Mouse (Mus musculus): ENCODE results near the gene Ubac2. TPM values are rescaled to one million over a fixed set of nuclear protein-coding genes. Genes with fewer than 3 reads are reported as not detected.

The Ubac2 gene
- polyA plus RNA-seq, 1 experiment from 2014 or later = 77.5 TPM

DNA sequence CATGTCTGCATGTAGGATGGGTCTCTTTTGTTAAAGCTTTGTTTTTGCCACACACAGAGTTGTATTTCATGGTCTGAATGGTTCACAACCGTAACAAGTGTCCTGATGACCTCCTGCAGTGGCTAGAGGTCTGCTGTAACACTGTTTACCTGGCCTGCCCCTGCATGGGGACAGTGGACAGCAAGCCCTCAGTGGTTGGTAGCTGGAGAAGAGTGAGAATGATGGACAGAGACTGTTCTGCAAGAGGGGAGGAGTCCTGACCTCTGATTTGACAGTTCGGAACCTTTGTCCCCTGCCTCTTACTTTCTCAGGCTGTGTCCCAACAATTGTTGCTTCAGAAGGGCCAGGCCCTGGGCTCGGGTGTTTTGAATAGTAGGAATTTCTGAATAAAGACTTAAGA, 39.8 kb downstream of the Ubac2 start:
- WGBS = 79% methylated on average over 3 of the region's 3 CpGs
- no peaks in the 10 kb centered on the region for H3K27me3 ChIP-seq (ENCODE audit: insufficient read depth, low read length)
- ATAC-seq (ENCODE audit: low FRiP score, low TSS enrichment) = no peak
- H3K4me2 ChIP-seq (replicated peaks; ENCODE audit: low read depth, low read length) = no peak overlapping the region
- no peaks in the 10 kb centered on the region for H3K9me3 ChIP-seq (ENCODE audit: low read length)
- peaks cover 18% of the 10 kb centered on the region for H3K4me1 ChIP-seq (ENCODE audit: insufficient read depth, low read length)
- H3K9ac ChIP-seq (replicated peaks; ENCODE audit: low read length) = no peak overlapping the region
- H3K36me3 ChIP-seq (ENCODE audit: insufficient read depth, low read length) = peaks cover 12% of the 10 kb centered on the region
- H3K27ac ChIP-seq (ENCODE audit: low read length) = no peak overlapping the region
- no peak overlapping the region for H3K4me3 ChIP-seq (ENCODE audit: low read length)

GRCm38 (mm10) chr14:121919752-121920151, 41.3 kb downstream of the Ubac2 start:
- WGBS = 23% methylated on average over 3 of the region's 3 CpGs
- no peak overlapping the region for H3K9ac ChIP-seq (replicated peaks; ENCODE audit: low read length)
- ATAC-seq (ENCODE audit: low FRiP score, low TSS enrichment) = no peak

GRCm38 (mm10) chr14:121920511-121921124, 42.2 kb downstream of the Ubac2 start:
- peaks cover 18% of the 10 kb centered on the region for H3K4me1 ChIP-seq (ENCODE audit: insufficient read depth, low read length)
- no peak overlapping the region for H3K4me2 ChIP-seq (replicated peaks; ENCODE audit: low read depth, low read length)
- WGBS = 63% methylated on average over 12 of the region's 12 CpGs
- H3K9ac ChIP-seq (replicated peaks; ENCODE audit: low read length) = peak overlapping the region; percentile 34; the same call in 1 of the 2 replicates
- no peak overlapping the region for H3K4me3 ChIP-seq (ENCODE audit: low read length)
- H3K9me3 ChIP-seq (ENCODE audit: low read length) = no peaks in the 10 kb centered on the region
- peak; percentile 88 for ATAC-seq (ENCODE audit: low FRiP score, low TSS enrichment)
- peak overlapping the region; percentile 77 for H3K27ac ChIP-seq (ENCODE audit: low read length)
- H3K36me3 ChIP-seq (ENCODE audit: insufficient read depth, low read length) = peaks cover 12% of the 10 kb centered on the region
- no peaks in the 10 kb centered on the region for H3K27me3 ChIP-seq (ENCODE audit: insufficient read depth, low read length)

More at GRCm38 (mm10) chr14:121919752-121920151, 41.3 kb downstream of the Ubac2 start:
- no peaks in the 10 kb centered on the region for H3K9me3 ChIP-seq (ENCODE audit: low read length)
- H3K36me3 ChIP-seq (ENCODE audit: insufficient read depth, low read length) = peaks cover 12% of the 10 kb centered on the region
- peaks cover 18% of the 10 kb centered on the region for H3K4me1 ChIP-seq (ENCODE audit: insufficient read depth, low read length)
- H3K4me2 ChIP-seq (replicated peaks; ENCODE audit: low read depth, low read length) = no peak overlapping the region
- no peaks in the 10 kb centered on the region for H3K27me3 ChIP-seq (ENCODE audit: insufficient read depth, low read length)
- no peak overlapping the region for H3K27ac ChIP-seq (ENCODE audit: low read length)
- H3K4me3 ChIP-seq (ENCODE audit: low read length) = no peak overlapping the region

DNA sequence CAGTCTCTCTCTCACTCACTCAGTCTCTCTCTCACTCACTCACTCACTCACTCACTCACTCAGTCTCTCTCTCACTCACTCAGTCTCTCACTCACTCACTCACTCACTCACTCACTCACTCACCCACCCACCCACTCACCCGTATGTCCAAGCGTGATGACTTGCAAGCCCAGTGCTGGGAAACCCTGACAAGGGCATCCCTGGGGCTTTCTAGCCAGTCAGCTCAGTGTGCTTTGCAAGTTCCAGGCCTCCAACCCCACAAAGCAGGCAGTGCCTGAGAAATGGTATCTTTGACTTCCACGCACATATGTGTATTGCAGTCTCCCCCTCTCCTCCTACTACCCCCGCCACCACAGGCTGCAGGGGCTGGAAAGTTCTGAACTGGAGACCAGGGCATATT, 43.6 kb downstream of the Ubac2 start:
- 93% methylated on average over 4 of the region's 4 CpGs for WGBS

GRCm38 (mm10) chr14:121922731-121923130, 44.3 kb downstream of the Ubac2 start:
- no peak overlapping the region for H3K9ac ChIP-seq (replicated peaks; ENCODE audit: low read length)
- H3K4me3 ChIP-seq (ENCODE audit: low read length) = no peak overlapping the region
- no peak for ATAC-seq (ENCODE audit: low FRiP score, low TSS enrichment)
- H3K4me2 ChIP-seq (replicated peaks; ENCODE audit: low read depth, low read length) = no peak overlapping the region
- H3K9me3 ChIP-seq (ENCODE audit: low read length) = no peaks in the 10 kb centered on the region
- no peaks in the 10 kb centered on the region for H3K36me3 ChIP-seq (ENCODE audit: insufficient read depth, low read length)
- 58% methylated on average over 4 of the region's 4 CpGs for WGBS
- H3K27me3 ChIP-seq (ENCODE audit: insufficient read depth, low read length) = no peaks in the 10 kb centered on the region
- H3K4me1 ChIP-seq (ENCODE audit: insufficient read depth, low read length) = peaks cover 18% of the 10 kb centered on the region
- H3K27ac ChIP-seq (ENCODE audit: low read length) = no peak overlapping the region

More for the DNA sequence above, 43.6 kb downstream of the Ubac2 start:
- no peaks in the 10 kb centered on the region for H3K27me3 ChIP-seq (ENCODE audit: insufficient read depth, low read length)
- no peak overlapping the region for H3K4me2 ChIP-seq (replicated peaks; ENCODE audit: low read depth, low read length)
- H3K9me3 ChIP-seq (ENCODE audit: low read length) = no peaks in the 10 kb centered on the region
- no peak overlapping the region for H3K4me3 ChIP-seq (ENCODE audit: low read length)
- H3K9ac ChIP-seq (replicated peaks; ENCODE audit: low read length) = no peak overlapping the region
- H3K4me1 ChIP-seq (ENCODE audit: insufficient read depth, low read length) = peaks cover 18% of the 10 kb centered on the region
- peaks cover 5% of the 10 kb centered on the region; the same call in 1 of the 2 replicates for H3K36me3 ChIP-seq (ENCODE audit: insufficient read depth, low read length)
- ATAC-seq (ENCODE audit: low FRiP score, low TSS enrichment) = no peak
- no peak overlapping the region for H3K27ac ChIP-seq (ENCODE audit: low read length)

DNA sequence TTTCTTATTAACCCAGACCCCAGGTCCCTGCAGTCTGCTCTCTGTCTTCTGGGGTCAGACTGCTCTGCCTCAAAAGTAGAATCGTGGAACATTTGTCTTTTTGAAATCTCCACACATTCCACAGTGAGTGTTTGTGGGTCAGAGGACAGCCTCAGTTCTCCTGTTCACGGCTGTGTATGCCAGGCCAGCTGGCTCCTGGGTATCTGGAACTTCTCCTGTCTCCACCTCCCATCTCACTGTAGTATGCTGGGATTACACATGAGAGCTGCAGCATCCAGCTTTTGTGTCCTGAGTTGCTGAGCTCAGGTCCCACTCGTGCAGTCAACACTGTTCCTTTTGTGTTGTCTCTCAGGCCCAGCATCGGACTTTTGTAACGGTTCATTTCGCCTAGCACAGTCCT, 46.5 kb downstream of the Ubac2 start:
- no peak for ATAC-seq (ENCODE audit: low FRiP score, low TSS enrichment)
- no peak overlapping the region for H3K27ac ChIP-seq (ENCODE audit: low read length)
- 81% methylated on average over 6 of the region's 6 CpGs for WGBS
- H3K9ac ChIP-seq (replicated peaks; ENCODE audit: low read length) = no peak overlapping the region
- H3K4me2 ChIP-seq (replicated peaks; ENCODE audit: low read depth, low read length) = no peak overlapping the region
- no peaks in the 10 kb centered on the region for H3K36me3 ChIP-seq (ENCODE audit: insufficient read depth, low read length)
- peaks cover 18% of the 10 kb centered on the region for H3K4me1 ChIP-seq (ENCODE audit: insufficient read depth, low read length)
- H3K9me3 ChIP-seq (ENCODE audit: low read length) = no peaks in the 10 kb centered on the region
- no peak overlapping the region for H3K4me3 ChIP-seq (ENCODE audit: low read length)
- no peaks in the 10 kb centered on the region for H3K27me3 ChIP-seq (ENCODE audit: insufficient read depth, low read length)

DNA sequence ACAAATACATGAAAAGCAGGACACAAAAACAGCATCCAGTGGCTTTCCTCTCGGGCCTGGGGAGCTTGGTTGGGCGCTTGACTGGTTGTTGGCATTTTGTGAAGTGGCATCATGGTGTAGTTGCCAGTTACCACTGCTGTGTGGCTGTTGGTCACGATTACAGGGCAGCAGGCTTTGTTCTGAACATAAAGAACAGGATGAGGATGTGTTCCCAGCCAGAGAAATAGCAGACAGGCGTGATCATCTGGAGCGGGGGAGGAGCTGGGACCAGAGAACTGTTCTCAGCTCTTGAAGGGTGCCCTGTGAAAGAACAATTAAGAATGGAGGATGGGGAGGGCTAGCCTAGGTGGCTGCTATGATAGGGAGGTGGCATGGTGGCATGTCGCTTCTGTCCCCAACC, 48.5 kb downstream of the Ubac2 start:
- Histone ChIP-seq H3K4me1 (ENCODE audit: insufficient read depth, low read length) (peaks cover 7% of the 10 kb centered on the region; the same call in 1 of the 2 replicates), H3K4me3 (ENCODE audit: low read length) (no peak overlapping the region), H3K4me2 (replicated peaks; ENCODE audit: low read depth, low read length) (no peak overlapping the region), H3K36me3 (ENCODE audit: insufficient read depth, low read length) (no peaks in the 10 kb centered on the region), H3K9ac (replicated peaks; ENCODE audit: low read length) (no peak overlapping the region), H3K27me3 (ENCODE audit: insufficient read depth, low read length) (no peaks in the 10 kb centered on the region), H3K27ac (ENCODE audit: low read length) (no peak overlapping the region), H3K9me3 (ENCODE audit: low read length) (no peaks in the 10 kb centered on the region)
- 81% methylated on average over 6 of the region's 6 CpGs for WGBS
- ATAC-seq (ENCODE audit: low FRiP score, low TSS enrichment) = no peak

DNA sequence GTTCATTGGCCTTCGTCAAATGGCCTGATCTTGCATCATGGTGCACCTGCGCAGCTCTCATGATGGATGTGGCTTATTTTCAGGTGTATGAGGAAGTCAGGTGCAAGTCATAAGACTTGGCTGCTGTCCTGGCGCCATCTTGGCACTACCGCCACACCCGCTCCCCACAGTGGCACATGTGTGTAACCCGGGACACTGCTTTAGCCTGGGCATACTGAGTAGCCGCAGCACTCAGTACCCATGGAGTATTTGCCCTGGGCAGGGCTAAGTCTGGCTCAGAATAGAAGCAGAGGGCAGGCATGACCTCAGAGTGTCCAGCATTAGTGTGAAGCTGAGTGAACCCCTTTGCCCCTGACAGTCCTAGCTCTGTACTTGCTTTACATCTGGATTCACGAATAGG, 49.0 kb downstream of the Ubac2 start:
- no peak overlapping the region for H3K4me2 ChIP-seq (replicated peaks; ENCODE audit: low read depth, low read length)
- no peak overlapping the region for H3K4me3 ChIP-seq (ENCODE audit: low read length)
- ATAC-seq (ENCODE audit: low FRiP score, low TSS enrichment) = peak; percentile 43; the same call in 1 of the 2 replicates
- H3K27me3 ChIP-seq (ENCODE audit: insufficient read depth, low read length) = no peaks in the 10 kb centered on the region
- no peaks in the 10 kb centered on the region for H3K9me3 ChIP-seq (ENCODE audit: low read length)
- H3K36me3 ChIP-seq (ENCODE audit: insufficient read depth, low read length) = no peaks in the 10 kb centered on the region
- 95% methylated on average over 8 of the region's 8 CpGs for WGBS
- H3K9ac ChIP-seq (replicated peaks; ENCODE audit: low read length) = no peak overlapping the region
- H3K27ac ChIP-seq (ENCODE audit: low read length) = no peak overlapping the region
- H3K4me1 ChIP-seq (ENCODE audit: insufficient read depth, low read length) = 0 out of 2 replicates have a peak, but pooled peaks cover 4% of the 10 kb centered on the region

- Histone ChIP-seq H3K4me1 (ENCODE audit: insufficient read depth, low read length) (0 out of 2 replicates have a peak, but pooled peaks cover 4% of the 10 kb centered on the region), H3K27ac (ENCODE audit: low read length) (peak overlapping the region; percentile 50), H3K9ac (replicated peaks; ENCODE audit: low read length) (no peak overlapping the region), H3K4me3 (ENCODE audit: low read length) (no peak overlapping the region), H3K4me2 (replicated peaks; ENCODE audit: low read depth, low read length) (no peak overlapping the region), H3K27me3 (ENCODE audit: insufficient read depth, low read length) (no peaks in the 10 kb centered on the region), H3K9me3 (ENCODE audit: low read length) (no peaks in the 10 kb centered on the region), H3K36me3 (ENCODE audit: insufficient read depth, low read length) (no peaks in the 10 kb centered on the region)
- ATAC-seq (ENCODE audit: low FRiP score, low TSS enrichment) = no peak
- WGBS = 69% methylated on average over 8 of the region's 8 CpGs
Measured at GRCm38 (mm10) chr14:121928375-121929137, 50.1 kb downstream of the Ubac2 start.

All from kidney, embryonic 16.5 days (tissue).